Mouse (Mus musculus) midbrain, embryonic 13.5 days (tissue): Measurements from ENCODE around the gene Phf10. TPM values are rescaled to one million over a fixed set of nuclear protein-coding genes. Genes with fewer than 3 reads are reported as not detected.
"Not testable (repeated sequence)": the region's sequence is repeated elsewhere in the genome, so short reads cannot be mapped to it uniquely, and the experiment has no call there.

Experiments
- ATAC-seq: fragments of 200-750 bp; cut with Nextera tagmentation; 2 replicates; pipeline ENCODE4 v1.8.0; 2017; ENCODE audit warnings: mild to moderate bottlenecking, moderate TSS enrichment, moderate library complexity
- H3K27ac ChIP-seq: fragments of 300-500 bp; sonication (generic); 2 replicates; pipeline ENCODE4 v1.5.1; 2015; ENCODE audit warnings: inconsistent platforms, mild to moderate bottlenecking, moderate library complexity
- H3K27me3 ChIP-seq: fragments of 300-500 bp; sonication (generic); 2 replicates; pipeline ENCODE4 v1.6.1; 2015; ENCODE audit warnings: mild to moderate bottlenecking, inconsistent platforms
- H3K36me3 ChIP-seq: fragments of 300-500 bp; sonication (generic); 2 replicates; pipeline ENCODE4 v1.6.1; 2015; ENCODE audit warnings: mild to moderate bottlenecking, inconsistent platforms
- H3K4me1 ChIP-seq: fragments of 300-500 bp; sonication (generic); replicated peaks from 2 replicates; pipeline ENCODE4 v1.6.1; 2015; ENCODE audit warnings: inconsistent platforms
- H3K4me2 ChIP-seq: fragments of 300-500 bp; sonication (generic); replicated peaks from 2 replicates; pipeline ENCODE4 v1.6.1; 2015; ENCODE audit warnings: moderate library complexity, mild to moderate bottlenecking, inconsistent platforms
- H3K4me3 ChIP-seq: fragments of 300-500 bp; sonication (generic); replicated peaks from 2 replicates; pipeline ENCODE4 v1.5.1; 2015; ENCODE audit warnings: mild to moderate bottlenecking, inconsistent platforms
- H3K9ac ChIP-seq: fragments of 300-500 bp; sonication (generic); replicated peaks from 2 replicates; pipeline ENCODE4 v1.6.1; 2015; ENCODE audit warnings: mild to moderate bottlenecking, inconsistent platforms
- H3K9me3 ChIP-seq: fragments of 300-500 bp; sonication (generic); 2 replicates; pipeline ENCODE4 v1.6.1; 2016; ENCODE audit warnings: mild to moderate bottlenecking, inconsistent platforms
- WGBS: fragments of 180-500 bp; shearing (Covaris S2); methylation state at CpG from one replicate; pipeline ENCODE4 v1.1.7; 2015; 5-methylcytosine and 5-hydroxymethylcytosine counted together
- polyA plus RNA-seq: library from polyadenylated mRNA; unstranded; fragments of >200 nt; fragmentation: Nextera tagmentation; extraction: Ambion mirVana; gene quantifications from 2 replicates; pipeline ENCODE4 v1.2.1, GENCODE M21; 2015

Gene Phf10
- polyA plus RNA-seq, 1 experiment from 2014 or later: 19.2 TPM

DNA sequence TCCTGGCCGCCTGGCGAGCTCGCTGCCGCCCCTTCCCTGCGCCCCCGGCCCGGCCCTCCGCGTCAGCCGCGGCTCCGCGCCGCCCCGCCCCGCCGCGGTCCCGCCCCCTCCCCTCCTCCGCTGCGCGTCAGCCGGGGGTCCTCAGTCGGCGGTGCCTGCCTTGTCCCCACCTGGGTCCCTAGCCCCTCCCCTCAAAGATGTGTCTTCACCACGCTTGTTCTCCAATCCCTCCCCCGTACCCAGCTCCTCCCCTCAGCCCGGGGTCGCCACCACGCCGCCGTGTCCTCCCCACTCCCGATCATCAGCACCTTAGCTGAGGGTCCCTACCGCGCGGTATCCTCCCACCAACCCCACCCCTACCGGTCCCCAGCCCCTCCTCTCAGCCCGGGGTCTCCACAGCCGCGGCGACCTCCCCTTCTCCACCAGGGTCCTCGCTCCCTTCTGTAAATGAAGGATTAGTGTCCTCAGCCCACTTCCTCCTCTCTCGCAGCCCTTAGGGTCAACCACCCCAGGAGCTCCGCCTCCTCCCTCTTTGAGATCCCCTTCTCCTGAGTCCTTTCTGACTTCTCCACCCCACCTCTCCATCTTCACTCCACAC lies 583 bp upstream of the Phf10 start:
- not testable (repeated sequence) for H3K4me2 ChIP-seq, H3K9ac ChIP-seq, H3K36me3 ChIP-seq, H3K27me3 ChIP-seq, H3K27ac ChIP-seq, H3K9me3 ChIP-seq, H3K4me3 ChIP-seq
- ATAC-seq: peak; percentile 94
- peaks cover 12% of the 10 kb centered on the region for H3K4me1 ChIP-seq
- no CpG with 5 or more reads among the region's 44 CpGs for WGBS

- Histone ChIP-seq H3K4me3 (peak overlapping the region; percentile 74), H3K4me2 (peak overlapping the region; percentile 86), H3K27ac (no peak overlapping the region), H3K36me3 (no peaks in the 10 kb centered on the region), H3K27me3 (no peaks in the 10 kb centered on the region), H3K4me1 (peaks cover 12% of the 10 kb centered on the region), H3K9me3 (no peaks in the 10 kb centered on the region), H3K9ac (peak overlapping the region; percentile 83)
- peak; percentile 16 for ATAC-seq
- 0% methylated on average over 21 of the region's 23 CpGs for WGBS
These were observed 553 bp downstream of the Phf10 start for GRCm38 (mm10) chr17:14960520-14960919.

- ATAC-seq: no peak
- no peaks in the 10 kb centered on the region for H3K27me3 ChIP-seq
- H3K4me1 ChIP-seq: peaks cover 12% of the 10 kb centered on the region
- H3K36me3 ChIP-seq: no peaks in the 10 kb centered on the region
- peak overlapping the region; percentile 53 for H3K4me2 ChIP-seq
- WGBS: 27% methylated on average over 3 of the region's 3 CpGs
- H3K9ac ChIP-seq: peak overlapping the region; percentile 57
- no peaks in the 10 kb centered on the region for H3K9me3 ChIP-seq
- H3K4me3 ChIP-seq: peak overlapping the region; percentile 28
- no peak overlapping the region for H3K27ac ChIP-seq
These were observed 1.1 kb downstream of the Phf10 start for GRCm38 (mm10) chr17:14959979-14960378.

GRCm38 (mm10) chr17:14958686-14959327 lies 2.3 kb downstream of the Phf10 start:
- no peak for ATAC-seq
- Histone ChIP-seq H3K4me2 (no peak overlapping the region), H3K4me1 (peaks cover 12% of the 10 kb centered on the region), H3K9me3 (no peaks in the 10 kb centered on the region), H3K27ac (no peak overlapping the region), H3K27me3 (no peaks in the 10 kb centered on the region), H3K36me3 (peaks cover 6% of the 10 kb centered on the region), H3K4me3 (no peak overlapping the region), H3K9ac (no peak overlapping the region)
- 90% methylated on average over 5 of the region's 5 CpGs for WGBS

DNA sequence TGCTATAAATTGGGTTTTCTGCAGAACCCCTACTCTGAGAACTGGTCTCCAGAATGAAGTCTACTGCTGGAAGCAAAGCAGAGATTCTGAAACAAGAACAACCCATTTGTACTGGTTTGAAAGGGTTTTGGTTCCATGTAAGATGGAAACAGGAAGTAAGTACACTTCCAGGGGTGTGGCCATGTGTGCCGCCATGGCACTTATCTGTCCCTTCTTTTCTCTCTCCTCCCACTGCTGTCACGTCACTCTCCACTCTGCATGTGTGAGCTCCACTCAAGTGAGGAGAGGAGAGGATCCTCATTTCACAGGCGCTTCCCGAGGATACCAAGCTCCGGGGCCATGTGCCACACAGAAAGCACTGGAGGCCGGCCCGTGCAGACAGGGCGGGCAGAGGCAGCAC lies 7.6 kb downstream of the Phf10 start:
- H3K36me3 ChIP-seq: peaks cover 45% of the 10 kb centered on the region
- H3K4me1 ChIP-seq: no peaks in the 10 kb centered on the region
- H3K4me3 ChIP-seq: no peak overlapping the region
- no peak overlapping the region for H3K27ac ChIP-seq
- 92% methylated on average over 8 of the region's 8 CpGs for WGBS
- H3K9ac ChIP-seq: no peak overlapping the region
- no peak for ATAC-seq
- no peak overlapping the region for H3K4me2 ChIP-seq
- H3K27me3 ChIP-seq: no peaks in the 10 kb centered on the region
- no peaks in the 10 kb centered on the region for H3K9me3 ChIP-seq

GRCm38 (mm10) chr17:14949161-14949827 lies 11.8 kb downstream of the Phf10 start:
- Histone ChIP-seq H3K4me1 (peaks cover 12% of the 10 kb centered on the region), H3K4me3 (no peak overlapping the region), H3K27ac (no peak overlapping the region), H3K27me3 (no peaks in the 10 kb centered on the region), H3K9me3 (no peaks in the 10 kb centered on the region), H3K36me3 (peaks cover 57% of the 10 kb centered on the region), H3K4me2 (no peak overlapping the region), H3K9ac (no peak overlapping the region)
- no peak for ATAC-seq
- 91% methylated on average over 7 of the region's 7 CpGs for WGBS

- peak overlapping the region; percentile 80 for H3K4me3 ChIP-seq
- WGBS: 84% methylated on average over 1 of the region's 1 CpGs
These were observed 16.5 kb downstream of the Phf10 start for GRCm38 (mm10) chr17:14944551-14944950.

GRCm38 (mm10) chr17:14943729-14944059 lies 17.4 kb downstream of the Phf10 start:
- 20% methylated on average over 16 of the region's 16 CpGs for WGBS
- peaks cover 27% of the 10 kb centered on the region for H3K4me1 ChIP-seq
- no peaks in the 10 kb centered on the region for H3K9me3 ChIP-seq
- peak overlapping the region; percentile 80 for H3K4me3 ChIP-seq
- peaks cover 14% of the 10 kb centered on the region for H3K36me3 ChIP-seq
- H3K27me3 ChIP-seq: no peaks in the 10 kb centered on the region
- peak overlapping the region; percentile 84 for H3K9ac ChIP-seq
- H3K27ac ChIP-seq: no peak overlapping the region; the same call in 1 of the 2 replicates
- H3K4me2 ChIP-seq: peak overlapping the region; percentile 90
- peak; percentile 10 for ATAC-seq

More at GRCm38 (mm10) chr17:14944551-14944950, 16.5 kb downstream of the Phf10 start:
- H3K4me1 ChIP-seq: peaks cover 27% of the 10 kb centered on the region
- no peaks in the 10 kb centered on the region for H3K9me3 ChIP-seq
- no peaks in the 10 kb centered on the region for H3K27me3 ChIP-seq
- H3K36me3 ChIP-seq: peaks cover 18% of the 10 kb centered on the region
- no peak overlapping the region for H3K9ac ChIP-seq
- H3K4me2 ChIP-seq: peak overlapping the region; percentile 90
- no peak overlapping the region for H3K27ac ChIP-seq
- ATAC-seq: no peak

DNA sequence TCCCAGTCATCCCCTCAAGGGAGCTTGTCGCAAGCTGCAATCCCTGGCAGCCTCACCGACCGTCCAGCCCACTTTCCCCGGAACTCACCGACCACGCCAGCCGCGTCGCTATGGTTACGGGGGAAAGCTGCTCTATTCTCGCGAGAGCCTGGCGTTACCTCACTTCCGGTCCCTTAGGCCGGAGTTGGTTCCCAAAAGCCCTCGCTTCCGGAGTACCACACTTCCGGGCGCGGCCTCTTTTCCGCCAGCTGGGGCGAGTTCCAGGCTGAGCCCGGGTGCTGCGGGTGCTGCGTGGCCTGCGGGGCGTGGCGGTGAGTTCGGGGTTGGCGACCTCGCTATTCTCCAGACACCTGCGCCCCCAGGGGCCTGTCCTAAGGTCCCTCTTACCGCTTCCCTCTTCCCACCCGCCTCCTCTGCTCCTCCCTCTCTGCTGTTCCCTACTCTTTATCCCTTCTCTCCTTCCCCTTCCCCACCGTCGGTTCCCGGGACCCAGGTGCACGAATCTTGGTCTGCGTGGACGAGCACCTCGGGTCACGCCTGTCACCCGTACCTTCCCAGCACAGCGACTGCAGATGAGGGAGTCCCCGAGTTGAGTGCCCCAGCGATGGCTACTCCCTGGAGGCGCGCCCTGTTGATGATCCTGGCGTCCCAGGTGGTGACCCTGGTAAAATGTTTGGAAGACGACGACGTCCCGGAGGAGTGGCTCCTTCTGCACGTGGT lies 17.9 kb downstream of the Phf10 start, which contains the start of the genes Wdr27 and 1600012H06Rik:
Gene Wdr27 (minus strand): TSS at position 150 of the 720 bp plus-strand sequence.
Gene 1600012H06Rik (plus strand): TSS at position 176 of the 720 bp plus-strand sequence.
- peak within 1 kb of the TSS; percentile 84 for H3K9ac ChIP-seq
- peak within 1 kb of the TSS; percentile 80 for H3K4me3 ChIP-seq
- no peaks in the 10 kb centered on the region for H3K9me3 ChIP-seq
- H3K4me2 ChIP-seq: peak within 1 kb of the TSS; percentile 90
- peak; percentile 98 for ATAC-seq
- H3K4me1 ChIP-seq: peaks cover 27% of the 10 kb centered on the region
- peaks cover 11% of the 10 kb centered on the region for H3K36me3 ChIP-seq
- no peaks in the 10 kb centered on the region for H3K27me3 ChIP-seq
- peak within 1 kb of the TSS; percentile 79 for H3K27ac ChIP-seq
- WGBS: under 1% methylated on average over 54 of the region's 54 CpGs

- not testable (repeated sequence) for ATAC-seq, H3K27ac ChIP-seq, H3K9me3 ChIP-seq, H3K27me3 ChIP-seq
- H3K4me3 ChIP-seq: peak overlapping the region; percentile 80
- peaks cover 11% of the 10 kb centered on the region for H3K36me3 ChIP-seq
- 62% methylated on average over 6 of the region's 6 CpGs for whole genome bisulfite sequencing
- H3K4me1 ChIP-seq: peaks cover 27% of the 10 kb centered on the region
- H3K9ac ChIP-seq: peak overlapping the region; percentile 84
- H3K4me2 ChIP-seq: peak overlapping the region; percentile 90
These were observed 18.9 kb downstream of the Phf10 start for GRCm38 (mm10) chr17:14942181-14942580.

GRCm38 (mm10) chr17:14935841-14936605 lies 25.1 kb downstream of the Phf10 start:
- Histone ChIP-seq H3K4me3 (no peak overlapping the region), H3K27me3 (no peaks in the 10 kb centered on the region), H3K9me3 (no peaks in the 10 kb centered on the region), H3K36me3 (no peaks in the 10 kb centered on the region), H3K4me2 (no peak overlapping the region), H3K9ac (no peak overlapping the region), H3K4me1 (no peaks in the 10 kb centered on the region), H3K27ac (no peak overlapping the region)
- WGBS: 73% methylated on average over 5 of the region's 5 CpGs
- ATAC-seq: no peak
